Mouse (Mus musculus): ENCODE measurements around the gene Lrrc56. TPM values are rescaled to one million over a fixed set of nuclear protein-coding genes. Genes with fewer than 3 reads are reported as not detected.
A peak's percentile ranks its signal among the peaks of the same experiment; 100 is the strongest.

Gene Lrrc56
- total RNA-seq (2014; fragmentation: Nextera tagmentation): 2.3 and 2.8 TPM in 2 replicates
- 1.3 and 2.7 TPM in 2 replicates for total RNA-seq (2017)
- 3.3 and 4.0 TPM in 2 replicates for polyA plus RNA-seq (2012)

- Histone ChIP-seq H3K4me1 (ENCODE audit: insufficient read depth, low read depth, low read length) (peaks cover 62% of the 10 kb centered on the region), H3K4me3 (ENCODE audit: low read depth, low read length) (peak within 1 kb of the TSS; percentile 89), H3K27me3 (ENCODE audit: insufficient read depth, low read length) (no peaks in the 10 kb centered on the region; the same call in 1 of the 2 replicates), H3K9me3 (replicated peaks) (no peaks in the 10 kb centered on the region), H3K36me3 (replicated peaks) (peaks cover 47% of the 10 kb centered on the region)
- TF ChIP-seq GATA1 (IDR thresholded peaks at IDR 0.05; ENCODE audit: borderline replicate concordance, low read length) (no peak), GATA2 (IDR thresholded peaks at IDR 0.05; ENCODE audit: borderline replicate concordance, low read depth, low read length) (no peak), TAL1 (conservative IDR thresholded peaks at IDR 0.05; ENCODE audit: low read depth, low read length) (no peak), CTCF (IDR thresholded peaks at IDR 0.05; ENCODE audit: low read depth, low read length) (no peak), POLR2AphosphoS5 (IDR thresholded peaks at IDR 0.05; ENCODE audit: insufficient replicate concordance, low read depth, low read length) (no peak)
- DNase-seq (ENCODE audit: low spot score): peak; percentile 95
- ATAC-seq (ENCODE audit: extremely low read depth, insufficient number of reproducible peaks, low FRiP score, poor library complexity, severe bottlenecking): peak; percentile 97
These were observed at the start of gene Lrrc56, which contains the start of gene Hras for GRCm38 (mm10) chr7:141193948-141194347. TSS of gene Lrrc56 (plus strand) at chr7:141194157. TSS of gene Hras (minus strand) at chr7:141194005.

GRCm38 (mm10) chr7:141144650-141145049 lies 49.3 kb upstream of the Lrrc56 start:
- H3K9me3 ChIP-seq (replicated peaks): no peaks in the 10 kb centered on the region
- H3K27me3 ChIP-seq (ENCODE audit: insufficient read depth, low read length): no peaks in the 10 kb centered on the region
- peaks cover 89% of the 10 kb centered on the region for H3K36me3 ChIP-seq (replicated peaks)
- H3K4me1 ChIP-seq (ENCODE audit: insufficient read depth, low read depth, low read length): peaks cover 13% of the 10 kb centered on the region
- TF ChIP-seq GATA1 (IDR thresholded peaks at IDR 0.05; ENCODE audit: borderline replicate concordance, low read length) (no peak), CTCF (IDR thresholded peaks at IDR 0.05; ENCODE audit: low read depth, low read length) (no peak), POLR2AphosphoS5 (IDR thresholded peaks at IDR 0.05; ENCODE audit: insufficient replicate concordance, low read depth, low read length) (no peak), TAL1 (conservative IDR thresholded peaks at IDR 0.05; ENCODE audit: low read depth, low read length) (no peak), GATA2 (IDR thresholded peaks at IDR 0.05; ENCODE audit: borderline replicate concordance, low read depth, low read length) (no peak)
- no peak overlapping the region for H3K4me3 ChIP-seq (ENCODE audit: low read depth, low read length)
- DNase-seq (ENCODE audit: low spot score) (no peak), ATAC-seq (ENCODE audit: extremely low read depth, insufficient number of reproducible peaks, low FRiP score, poor library complexity, severe bottlenecking) (no peak)

GRCm38 (mm10) chr7:141145403-141145802 lies 48.6 kb upstream of the Lrrc56 start:
- Histone ChIP-seq H3K27me3 (ENCODE audit: insufficient read depth, low read length) (no peaks in the 10 kb centered on the region), H3K9me3 (replicated peaks) (no peaks in the 10 kb centered on the region), H3K36me3 (replicated peaks) (peaks cover 86% of the 10 kb centered on the region), H3K4me3 (ENCODE audit: low read depth, low read length) (no peak overlapping the region), H3K4me1 (ENCODE audit: insufficient read depth, low read depth, low read length) (peaks cover 13% of the 10 kb centered on the region)
- no peak for TF ChIP-seq GATA1 (IDR thresholded peaks at IDR 0.05; ENCODE audit: borderline replicate concordance, low read length)
- TF ChIP-seq GATA2 (IDR thresholded peaks at IDR 0.05; ENCODE audit: borderline replicate concordance, low read depth, low read length): no peak
- ATAC-seq (ENCODE audit: extremely low read depth, insufficient number of reproducible peaks, low FRiP score, poor library complexity, severe bottlenecking) (no peak), DNase-seq (ENCODE audit: low spot score) (no peak)

- DNase-seq (ENCODE audit: low spot score) (no peak), ATAC-seq (ENCODE audit: extremely low read depth, insufficient number of reproducible peaks, low FRiP score, poor library complexity, severe bottlenecking) (no peak)
- H3K27me3 ChIP-seq (ENCODE audit: insufficient read depth, low read length): no peaks in the 10 kb centered on the region
- H3K36me3 ChIP-seq (replicated peaks): peaks cover 89% of the 10 kb centered on the region
- TF ChIP-seq POLR2AphosphoS5 (IDR thresholded peaks at IDR 0.05; ENCODE audit: insufficient replicate concordance, low read depth, low read length) (no peak), GATA2 (IDR thresholded peaks at IDR 0.05; ENCODE audit: borderline replicate concordance, low read depth, low read length) (no peak), CTCF (IDR thresholded peaks at IDR 0.05; ENCODE audit: low read depth, low read length) (no peak)
- no peaks in the 10 kb centered on the region for H3K9me3 ChIP-seq (replicated peaks)
- H3K4me3 ChIP-seq (ENCODE audit: low read depth, low read length): no peak overlapping the region
- H3K4me1 ChIP-seq (ENCODE audit: insufficient read depth, low read depth, low read length): peaks cover 11% of the 10 kb centered on the region
These were observed 47.8 kb upstream of the Lrrc56 start for GRCm38 (mm10) chr7:141146043-141146595.

- ATAC-seq (ENCODE audit: extremely low read depth, insufficient number of reproducible peaks, low FRiP score, poor library complexity, severe bottlenecking): no peak
- H3K9me3 ChIP-seq (replicated peaks): no peaks in the 10 kb centered on the region
- TF ChIP-seq CTCF (IDR thresholded peaks at IDR 0.05; ENCODE audit: low read depth, low read length) (no peak), TAL1 (conservative IDR thresholded peaks at IDR 0.05; ENCODE audit: low read depth, low read length) (no peak), GATA2 (IDR thresholded peaks at IDR 0.05; ENCODE audit: borderline replicate concordance, low read depth, low read length) (no peak), POLR2AphosphoS5 (IDR thresholded peaks at IDR 0.05; ENCODE audit: insufficient replicate concordance, low read depth, low read length) (no peak), GATA1 (IDR thresholded peaks at IDR 0.05; ENCODE audit: borderline replicate concordance, low read length) (no peak)
- DNase-seq (ENCODE audit: low spot score): no peak
- no peak overlapping the region for H3K4me3 ChIP-seq (ENCODE audit: low read depth, low read length)
- H3K27me3 ChIP-seq (ENCODE audit: insufficient read depth, low read length): no peaks in the 10 kb centered on the region
- H3K36me3 ChIP-seq (replicated peaks): peaks cover 92% of the 10 kb centered on the region
- H3K4me1 ChIP-seq (ENCODE audit: insufficient read depth, low read depth, low read length): peaks cover 8% of the 10 kb centered on the region
These were observed 46.9 kb upstream of the Lrrc56 start for GRCm38 (mm10) chr7:141147044-141147443.

GRCm38 (mm10) chr7:141148639-141149038 lies 45.3 kb upstream of the Lrrc56 start:
- ATAC-seq (ENCODE audit: extremely low read depth, insufficient number of reproducible peaks, low FRiP score, poor library complexity, severe bottlenecking) (no peak), DNase-seq (ENCODE audit: low spot score) (no peak)
- H3K4me3 ChIP-seq (ENCODE audit: low read depth, low read length): no peak overlapping the region
- no peaks in the 10 kb centered on the region for H3K9me3 ChIP-seq (replicated peaks)
- TF ChIP-seq GATA2 (IDR thresholded peaks at IDR 0.05; ENCODE audit: borderline replicate concordance, low read depth, low read length): no peak
- TF ChIP-seq GATA1 (IDR thresholded peaks at IDR 0.05; ENCODE audit: borderline replicate concordance, low read length): no peak
- no peak for TF ChIP-seq CTCF (IDR thresholded peaks at IDR 0.05; ENCODE audit: low read depth, low read length)
- TF ChIP-seq POLR2AphosphoS5 (IDR thresholded peaks at IDR 0.05; ENCODE audit: insufficient replicate concordance, low read depth, low read length): no peak
- TF ChIP-seq TAL1 (conservative IDR thresholded peaks at IDR 0.05; ENCODE audit: low read depth, low read length): no peak
- H3K27me3 ChIP-seq (ENCODE audit: insufficient read depth, low read length): no peaks in the 10 kb centered on the region
- peaks cover 7% of the 10 kb centered on the region; the same call in 1 of the 2 replicates for H3K4me1 ChIP-seq (ENCODE audit: insufficient read depth, low read depth, low read length)
- peaks cover 93% of the 10 kb centered on the region for H3K36me3 ChIP-seq (replicated peaks)
